In genomic region chr11:99118963-99119362, GRCm38 (mm10) we compare ENCODE assay signal across 22 mouse cellular contexts. TPM values are rescaled to one million over a fixed set of nuclear protein-coding genes. Genes with fewer than 3 reads are reported as not detected.
"Had no signal": no experiment of that assay in that cellular context is flagged by ENCODE, and none has a peak within 500 bp of the region (broad histone marks: within the 10 kb centered on the region; RNA-seq: fewer than 3 reads in every experiment).

No protein-coding gene starts in this region.

- H3K4me2 ChIP-seq: kidney, embryonic 15.5 days; limb, embryonic 15.5 days; liver, embryonic 11.5 days; lung, embryonic 14.5 days; neural tube, embryonic 13.5 days had no signal

- H3K9me3 ChIP-seq: limb, embryonic 15.5 days; neural tube, embryonic 13.5 days had no signal

- H3K9ac ChIP-seq: kidney, embryonic 15.5 days; limb, embryonic 15.5 days; liver, embryonic 14.5 days; liver, postnatal 0 days; lung, embryonic 14.5 days; neural tube, embryonic 13.5 days had no signal

- DNase-seq: kidney, adult 11 months; kidney, adult 8-10 months; kidney, postnatal 10 days; kidney, postnatal 36 days; layer of hippocampus, postnatal 36 days; liver, postnatal 0 days; lung, embryonic 14.5 days; lung, postnatal 10 days; lung, postnatal 36 days; midbrain, embryonic 14.5 days; thymus, adult 18-20 months; thymus, postnatal 14 days; thymus, postnatal 4 days had no signal

- H3K4me3 ChIP-seq: kidney, embryonic 15.5 days; limb, embryonic 15.5 days; megakaryocyte, embryonic 14.5 days; midbrain, embryonic 10.5 days; neural tube, embryonic 13.5 days had no signal

- H3K4me1 ChIP-seq: megakaryocyte, embryonic 14.5 days had no signal

- H3K27me3 ChIP-seq: kidney, embryonic 15.5 days; limb, embryonic 15.5 days; neural tube, embryonic 13.5 days had no signal

- H3K27ac ChIP-seq: kidney, embryonic 15.5 days; liver, embryonic 14.5 days; neural tube, embryonic 13.5 days had no signal

- ATAC-seq: liver, postnatal 0 days had no signal

- H3K36me3 ChIP-seq: kidney, embryonic 15.5 days; limb, embryonic 15.5 days; midbrain, embryonic 10.5 days; neural tube, embryonic 13.5 days had no signal

RNA-seq across cellular contexts. Expression of gene Tns4, which starts 29.9 kb away (rescaled TPM):
- total RNA-seq: layer of hippocampus, postnatal 36 days had no signal
- polyA plus RNA-seq: liver, embryonic 11.5 days had no signal

RNA-seq across cellular contexts. Expression of gene Ccr7, which starts 35.9 kb away (rescaled TPM):
- total RNA-seq: layer of hippocampus, adult 8-10 months; layer of hippocampus, postnatal 10 days; layer of hippocampus, postnatal 36 days had no signal
- polyA plus RNA-seq: neural tube, embryonic 13.5 days had no signal
